Mouse (Mus musculus) gastrocnemius, adult 2 months (tissue): Measurements from ENCODE around the gene Dmrt1. TPM values are rescaled to one million over a fixed set of nuclear protein-coding genes. Genes with fewer than 3 reads are reported as not detected.
"Not testable (repeated sequence)": the region's sequence is repeated elsewhere in the genome, so short reads cannot be mapped to it uniquely, and the experiment has no call there.

Experiments
- DNase-seq: peaks from one replicate; pipeline ENCODE4 v3.0.0; 2022
- H3K27ac ChIP-seq: fragments of 200-600 bp; 2 replicates; pipeline ENCODE4 v1.8.1; 2022; ENCODE audit warnings: mild to moderate bottlenecking
- H3K4me3 ChIP-seq: fragments of 200-600 bp; 2 replicates; pipeline ENCODE4 v1.8.1; 2022; ENCODE audit warnings: mild to moderate bottlenecking, moderate library complexity
- CTCF ChIP-seq: fragments of 200-600 bp; IDR thresholded peaks from 2 replicates; pipeline ENCODE4 v1.8.1; 2022; ENCODE audit warnings: antibody characterized with exemption, mild to moderate bottlenecking, moderate library complexity
- intact Hi-C: fragments of 180-260 bp; cut with DNase I; formaldehyde crosslinking; loops from one replicate; pipeline ENCODE4 v1.15.1; 2025
- long read RNA-seq, 2 experiments: library from polyadenylated mRNA; stranded (forward); transcript quantifications; one replicate each; pipeline ENCODE4 v2.0.0; 2021
- total RNA-seq, 2 experiments: library from RNA; stranded (reverse); gene quantifications; 2 replicates each; pipeline ENCODE4 v1.2.3; 2021

Dmrt1 gene
- not detected for total RNA-seq
- long read RNA-seq, experiment 1: 0 reads
- long read RNA-seq, experiment 2: 0 reads

DNA sequence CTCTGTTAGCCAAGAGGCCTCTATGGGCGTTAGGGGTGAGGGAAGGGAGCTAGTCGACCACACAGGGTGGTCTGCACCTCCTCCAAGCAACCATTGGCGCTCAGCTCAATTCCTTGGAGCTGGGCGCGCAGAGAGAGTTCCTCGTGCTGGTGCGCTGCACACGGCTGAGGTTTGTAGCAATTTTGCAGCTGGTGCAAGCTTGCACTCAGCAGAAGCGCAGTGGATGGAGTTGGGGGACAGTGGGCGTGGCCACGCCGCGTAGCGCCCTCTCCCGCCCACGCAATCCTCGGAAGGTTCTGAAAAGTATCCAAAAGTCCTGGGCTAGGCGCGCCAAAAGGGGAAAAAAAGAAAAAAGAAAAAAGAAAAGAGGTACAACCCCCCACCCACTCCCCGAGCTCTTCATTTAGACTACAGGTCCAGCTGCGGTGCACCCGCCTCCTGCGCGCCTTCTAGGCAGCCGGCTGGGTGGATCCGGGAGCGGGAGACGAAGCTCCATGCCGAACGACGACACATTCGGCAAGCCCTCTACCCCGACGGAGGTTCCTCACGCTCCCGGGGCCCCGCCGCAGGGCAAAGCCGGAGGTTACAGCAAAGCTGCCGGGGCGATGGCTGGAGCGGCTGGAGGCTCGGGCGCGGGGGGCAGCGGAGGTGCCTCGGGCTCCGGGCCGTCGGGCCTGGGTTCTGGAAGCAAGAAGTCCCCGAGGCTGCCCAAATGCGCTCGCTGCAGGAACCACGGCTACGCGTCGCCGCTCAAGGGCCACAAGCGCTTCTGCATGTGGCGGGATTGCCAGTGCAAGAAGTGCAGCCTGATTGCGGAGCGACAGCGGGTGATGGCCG lies at the start of gene Dmrt1:
TSS of gene Dmrt1 (plus strand) at position 259 of the 837 bp plus-strand sequence.
- TF ChIP-seq CTCF: no peak
- DNase-seq: no peak
- H3K4me3 ChIP-seq: peak within 1 kb of the TSS; percentile 39
- no peak within 1 kb of the TSS for H3K27ac ChIP-seq
- intact Hi-C loops: no loop called here

DNA sequence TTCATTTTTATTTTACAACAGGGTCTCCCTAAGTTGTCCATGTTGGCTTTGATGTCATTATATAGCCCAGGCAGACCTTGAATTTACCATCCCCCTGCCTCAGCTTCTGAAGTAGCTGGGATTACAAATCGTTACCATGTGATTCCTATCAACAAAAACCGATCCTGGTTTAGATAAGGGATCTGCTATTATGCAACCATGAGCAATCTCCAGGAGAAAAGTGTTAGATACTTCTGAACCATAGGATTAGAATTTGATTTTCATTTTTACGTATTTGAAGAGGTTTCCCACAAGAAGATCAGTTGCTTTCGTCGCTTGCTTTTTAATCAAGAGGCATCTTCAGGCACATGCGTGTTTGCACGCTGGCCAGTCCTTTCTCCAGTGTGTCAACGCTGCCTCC lies 44.7 kb upstream of the Dmrt1 start:
- no peak for DNase-seq
- intact Hi-C loops: no loop called here
- Histone ChIP-seq H3K4me3 (no peak overlapping the region), H3K27ac (no peak overlapping the region)
- TF ChIP-seq CTCF: no peak

DNA sequence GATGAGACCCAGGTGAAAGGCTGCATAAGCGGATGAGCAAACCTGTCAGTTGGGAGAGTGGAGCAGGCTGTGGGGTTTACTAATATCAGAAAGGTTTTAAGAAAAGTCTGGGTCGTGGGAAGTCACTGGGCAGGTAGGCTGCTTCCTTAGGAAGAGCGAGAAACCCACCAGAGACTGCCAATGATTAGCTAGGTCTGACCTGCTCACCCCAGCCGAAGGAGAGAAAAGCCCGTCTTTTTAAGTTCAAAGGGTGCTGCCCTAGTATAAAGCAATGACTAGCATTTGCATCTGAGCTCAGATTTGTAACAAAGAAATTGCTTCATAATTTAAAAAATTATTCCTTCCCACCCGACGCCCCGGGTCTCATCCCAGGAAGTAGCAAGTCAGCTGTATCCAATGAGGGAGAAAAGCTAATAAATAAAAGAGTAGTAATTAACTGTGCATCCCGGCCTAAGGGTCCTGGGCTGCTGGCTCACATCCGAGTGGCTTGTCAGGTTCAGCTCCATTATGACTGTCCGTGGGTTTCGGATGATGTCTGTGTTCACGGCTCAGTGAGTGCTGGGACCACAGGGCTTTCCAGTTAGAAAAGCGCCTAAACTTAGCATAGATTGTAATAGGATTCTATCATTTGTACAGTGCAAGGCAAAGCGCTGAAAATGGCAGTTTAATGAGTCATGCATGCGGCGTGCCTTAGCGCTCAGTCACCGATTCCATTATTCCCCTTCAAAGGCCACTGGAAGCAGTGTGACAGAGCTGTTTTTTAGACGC lies 43.7 kb upstream of the Dmrt1 start:
- no peak for TF ChIP-seq CTCF
- DNase-seq: no peak
- Histone ChIP-seq H3K27ac (no peak overlapping the region), H3K4me3 (no peak overlapping the region)
- intact Hi-C loops: no loop called here

DNA sequence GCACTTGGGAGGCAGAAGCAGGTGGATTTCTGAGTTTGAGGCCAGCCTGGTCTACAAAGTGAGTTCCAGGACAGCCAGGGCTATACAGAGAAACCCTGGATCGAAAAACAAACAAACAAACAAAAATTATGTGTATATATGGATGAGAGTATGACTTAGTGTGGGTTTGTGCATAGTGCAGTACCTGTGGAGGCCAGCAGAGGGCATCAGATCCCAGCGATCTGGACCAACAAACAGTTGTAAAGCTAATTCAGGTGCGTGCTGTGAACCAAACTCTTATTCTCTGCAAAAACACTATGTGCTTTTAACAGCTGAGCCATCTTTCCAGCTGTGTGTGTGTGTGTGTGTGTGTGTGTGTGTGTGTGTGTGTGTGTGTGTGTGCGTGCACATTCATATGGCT lies 29.6 kb upstream of the Dmrt1 start:
- H3K4me3 ChIP-seq, DNase-seq, H3K27ac ChIP-seq, intact Hi-C loops: not testable (repeated sequence)
- TF ChIP-seq CTCF: peak; percentile 51

DNA sequence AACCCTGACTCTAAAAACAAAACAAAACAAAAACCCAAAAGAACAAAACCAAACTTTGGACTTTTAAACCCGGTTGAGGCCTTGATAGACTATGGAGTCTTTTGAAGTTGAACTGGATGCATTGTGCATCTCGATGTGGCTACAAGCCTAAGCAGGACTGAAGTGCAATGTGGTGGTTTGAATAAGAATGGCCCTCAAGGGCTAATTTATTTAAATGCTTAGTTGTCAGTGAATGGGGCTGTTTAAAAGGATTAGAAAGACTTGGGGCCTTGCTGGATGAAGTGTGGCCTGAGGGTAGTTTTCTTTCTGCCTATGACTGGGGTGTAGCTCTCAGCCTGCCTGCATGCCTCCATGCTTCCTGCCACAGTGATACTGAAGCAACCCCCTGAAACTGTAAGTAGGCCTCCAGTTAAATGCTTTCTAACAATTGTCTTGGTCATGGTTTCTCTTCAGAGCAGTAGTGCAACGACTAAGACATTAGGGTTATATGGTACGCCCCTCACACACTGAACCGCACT lies 26.2 kb upstream of the Dmrt1 start:
- intact Hi-C loops: no loop called here

DNA sequence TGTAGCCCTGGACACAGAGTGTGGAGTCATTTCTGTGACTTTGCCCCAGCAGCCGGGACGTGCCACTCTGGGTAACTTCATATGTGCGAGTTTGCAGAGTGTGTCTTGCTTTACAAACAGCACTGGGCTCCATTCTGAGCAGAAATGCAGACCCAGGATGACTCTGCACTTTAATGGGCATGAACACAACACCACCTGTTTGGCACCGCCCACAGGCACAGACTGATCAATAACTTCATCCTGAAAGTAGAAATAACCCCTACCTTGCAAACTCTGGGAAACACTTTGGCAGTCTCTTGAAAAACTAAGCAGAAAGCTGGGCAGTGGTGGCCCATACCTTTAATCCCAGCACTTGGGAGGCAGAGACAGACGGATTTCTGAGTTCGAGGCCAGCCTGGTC lies 24.6 kb upstream of the Dmrt1 start:
- no peak overlapping the region for H3K27ac ChIP-seq
- intact Hi-C loops: no loop called here
- no peak for DNase-seq
- H3K4me3 ChIP-seq: no peak overlapping the region
- no peak for TF ChIP-seq CTCF

More for the DNA sequence above, 26.2 kb upstream of the Dmrt1 start:
- no peak for DNase-seq
- Histone ChIP-seq H3K4me3 (no peak overlapping the region), H3K27ac (no peak overlapping the region)
- no peak for TF ChIP-seq CTCF

DNA sequence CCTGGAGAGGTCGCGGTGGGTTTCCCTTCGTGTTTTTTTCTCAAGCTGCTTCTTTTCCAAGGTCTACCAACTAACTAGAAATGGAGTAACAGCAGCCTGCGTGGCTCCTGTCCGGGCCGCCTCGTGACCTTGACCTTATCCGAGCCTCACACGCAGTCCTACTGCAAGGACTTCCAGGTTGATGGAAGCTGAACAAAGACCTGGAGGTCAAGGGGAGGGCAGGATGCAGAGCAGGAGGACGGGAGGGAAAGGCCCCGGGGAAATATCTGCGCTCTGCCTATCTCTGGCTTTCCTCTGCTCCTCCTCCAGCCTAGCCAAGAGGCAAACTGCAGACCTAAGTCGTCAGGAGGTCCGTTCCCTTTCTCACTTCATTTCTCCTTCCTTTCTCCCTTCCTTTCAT lies 18.9 kb upstream of the Dmrt1 start:
- Histone ChIP-seq H3K4me3 (no peak overlapping the region), H3K27ac (no peak overlapping the region)
- TF ChIP-seq CTCF: no peak
- intact Hi-C loops: no loop called here
- no peak for DNase-seq

DNA sequence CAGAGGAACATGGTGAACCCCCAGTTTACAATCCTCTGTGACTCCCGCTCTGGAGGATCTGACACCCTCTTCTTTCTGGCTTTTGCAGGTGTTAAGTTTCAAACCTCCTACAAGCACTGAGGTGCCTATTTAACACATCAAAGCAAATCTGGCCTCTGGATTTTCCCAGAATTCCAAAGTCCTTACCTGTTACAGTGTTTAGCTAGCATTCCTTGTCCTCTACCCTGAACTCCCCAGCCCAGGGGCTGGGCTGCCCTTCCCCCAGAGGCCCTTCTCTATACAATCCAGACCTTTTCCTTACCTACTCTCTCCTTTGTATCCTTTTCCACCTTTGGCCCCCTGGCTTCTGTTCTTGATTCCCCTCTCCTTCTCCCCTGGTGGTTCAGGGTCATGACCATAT lies 18.1 kb upstream of the Dmrt1 start:
- no peak for TF ChIP-seq CTCF
- DNase-seq: no peak

DNA sequence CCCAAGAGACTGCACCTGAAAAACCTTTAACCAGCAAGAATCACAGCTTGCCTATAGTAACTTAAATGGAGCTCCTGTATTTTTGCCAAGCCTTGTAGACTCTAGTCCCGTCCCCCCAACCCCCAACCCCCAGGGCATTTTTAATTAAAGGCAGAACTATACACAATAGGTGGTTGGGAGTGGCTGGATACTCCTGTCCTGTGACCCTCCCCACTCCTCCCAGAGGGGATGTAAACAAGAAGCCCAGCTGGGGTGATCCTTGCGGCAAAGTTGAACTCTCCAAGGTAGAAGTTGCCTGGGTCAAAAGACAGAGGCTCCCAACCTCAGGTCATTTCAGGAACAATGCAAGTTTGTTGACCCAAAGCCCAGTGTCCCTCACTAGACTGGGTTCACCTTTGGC lies 16.9 kb upstream of the Dmrt1 start:
- TF ChIP-seq CTCF: no peak
- DNase-seq: no peak
- intact Hi-C loops: no loop called here
- Histone ChIP-seq H3K4me3 (no peak overlapping the region), H3K27ac (no peak overlapping the region)

More for the DNA sequence above, 18.1 kb upstream of the Dmrt1 start:
- Histone ChIP-seq H3K4me3 (no peak overlapping the region), H3K27ac (no peak overlapping the region)
- intact Hi-C loops: no loop called here

DNA sequence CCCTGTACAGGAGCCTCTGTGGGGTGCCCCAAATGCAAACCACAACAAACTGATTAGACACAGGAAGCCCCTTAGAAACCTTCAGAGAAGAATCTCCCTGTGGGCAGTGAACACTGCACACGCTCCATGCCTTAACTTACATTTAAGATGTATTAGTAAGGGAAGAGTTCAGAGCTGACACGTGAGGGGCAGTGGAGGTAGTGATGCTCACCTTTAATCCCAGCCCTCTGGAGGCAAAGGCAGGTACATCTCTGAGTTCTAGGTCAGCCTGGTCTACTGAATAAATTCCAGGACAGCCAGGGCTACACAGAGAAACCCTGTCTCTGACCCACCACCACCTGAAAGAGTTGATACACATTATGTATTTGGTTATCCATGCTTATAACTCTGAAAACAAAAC lies 15.9 kb upstream of the Dmrt1 start:
- DNase-seq: no peak

DNA sequence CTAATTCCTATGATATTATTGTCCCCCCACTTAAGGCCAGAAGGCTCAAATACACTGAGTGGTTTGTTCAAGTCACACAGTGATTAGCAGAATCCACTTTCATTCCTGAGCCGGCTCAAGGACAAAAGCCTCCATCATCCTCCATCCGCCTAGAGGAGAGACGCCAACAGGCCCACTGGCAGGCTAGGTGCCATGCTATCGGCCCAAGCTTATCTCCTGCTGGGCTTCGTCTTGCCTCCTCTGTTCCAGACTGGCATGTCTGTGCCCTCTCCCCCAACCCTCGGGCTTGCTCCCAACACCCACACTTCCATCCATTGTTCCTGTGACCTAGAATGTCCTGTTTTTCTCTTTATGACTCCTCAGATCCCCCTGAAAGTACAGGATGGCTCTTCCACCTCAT lies 8.0 kb upstream of the Dmrt1 start:
- Histone ChIP-seq H3K4me3 (no peak overlapping the region), H3K27ac (no peak overlapping the region)
- no peak for TF ChIP-seq CTCF
- intact Hi-C loops: no loop called here
- DNase-seq: no peak

More for the DNA sequence above, 15.9 kb upstream of the Dmrt1 start:
- Histone ChIP-seq H3K27ac (no peak overlapping the region), H3K4me3 (no peak overlapping the region)
- intact Hi-C loops: no loop called here
- no peak for TF ChIP-seq CTCF

DNA sequence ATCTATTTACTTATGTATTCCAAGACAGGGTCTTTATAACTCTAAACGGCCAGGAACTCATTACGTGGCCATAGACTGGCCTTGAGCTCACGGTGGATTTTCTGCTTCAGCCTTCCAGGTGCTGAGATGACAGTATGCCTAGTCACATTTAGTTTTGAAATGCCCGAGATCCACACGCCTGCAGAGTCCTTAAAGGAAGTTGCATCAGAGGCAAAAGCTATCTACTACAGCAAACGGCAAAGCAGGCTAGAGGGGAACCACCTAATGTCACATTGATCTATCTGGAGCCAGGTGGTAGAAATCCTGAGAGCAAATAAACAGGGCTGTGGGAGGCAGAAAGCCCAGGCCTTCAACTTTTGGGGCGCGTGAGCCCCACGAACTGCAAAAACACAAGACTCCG lies 540 bp upstream of the Dmrt1 start:
- intact Hi-C loops: no loop called here
- no peak overlapping the region for H3K27ac ChIP-seq

DNA sequence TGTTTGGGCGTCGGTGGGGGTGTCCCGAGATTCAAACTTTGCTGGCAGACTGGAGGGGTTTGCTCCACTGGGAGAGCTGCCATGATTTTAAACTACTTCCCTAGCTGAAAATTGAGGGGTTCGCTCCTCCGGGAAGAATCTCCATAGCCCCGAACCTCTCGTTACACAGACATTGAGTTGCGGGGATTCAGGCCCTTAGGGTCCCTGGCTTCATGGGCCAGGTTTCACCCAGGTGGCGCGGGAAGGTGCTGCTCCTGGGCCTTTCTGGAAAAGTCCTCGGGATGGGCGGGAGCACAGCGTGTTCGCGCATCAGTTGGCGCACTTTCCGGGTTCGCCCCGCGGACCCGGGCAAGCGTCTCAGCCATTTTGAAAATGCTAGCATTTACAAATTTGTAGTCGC lies 1.2 kb downstream of the Dmrt1 start:
- H3K4me3 ChIP-seq: peak overlapping the region; percentile 39
- TF ChIP-seq CTCF: no peak
- intact Hi-C loops: no loop called here
- no peak for DNase-seq
- no peak overlapping the region for H3K27ac ChIP-seq

More for the DNA sequence above, 540 bp upstream of the Dmrt1 start:
- TF ChIP-seq CTCF: no peak
- no peak overlapping the region for H3K4me3 ChIP-seq
- no peak for DNase-seq
